Mouse (Mus musculus): ENCODE measurements at regions not wholly inside any gene's neighbourhood (a gene's known extent, or its start where the extent isn't known, plus 50 kb on each side); places are given as distances from the start of the nearest gene placed in this dataset.

DNA sequence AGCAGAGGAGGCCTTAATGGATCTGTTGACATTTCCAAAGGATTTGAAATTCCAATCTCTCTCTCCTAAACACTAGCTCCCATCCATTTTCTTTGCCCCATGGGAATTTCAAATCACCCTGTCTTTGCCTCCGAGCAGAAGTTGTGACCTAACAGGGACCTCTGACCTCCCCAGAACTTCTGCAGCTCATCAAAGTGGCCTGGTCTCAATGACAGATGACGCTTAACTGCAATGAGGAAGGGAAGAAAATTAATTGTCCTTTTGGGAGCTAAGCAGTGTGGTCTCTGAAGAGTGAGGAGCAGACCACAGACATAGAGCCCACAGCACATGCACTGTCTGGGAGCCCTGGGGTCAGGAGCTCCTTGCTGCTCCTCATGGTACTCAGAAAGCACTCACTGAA lies 155.3 kb downstream of the Tox3 start:
- intact Hi-C loops (cut with DNase I) = no loop called here
- no peak for DNase-seq

DNA sequence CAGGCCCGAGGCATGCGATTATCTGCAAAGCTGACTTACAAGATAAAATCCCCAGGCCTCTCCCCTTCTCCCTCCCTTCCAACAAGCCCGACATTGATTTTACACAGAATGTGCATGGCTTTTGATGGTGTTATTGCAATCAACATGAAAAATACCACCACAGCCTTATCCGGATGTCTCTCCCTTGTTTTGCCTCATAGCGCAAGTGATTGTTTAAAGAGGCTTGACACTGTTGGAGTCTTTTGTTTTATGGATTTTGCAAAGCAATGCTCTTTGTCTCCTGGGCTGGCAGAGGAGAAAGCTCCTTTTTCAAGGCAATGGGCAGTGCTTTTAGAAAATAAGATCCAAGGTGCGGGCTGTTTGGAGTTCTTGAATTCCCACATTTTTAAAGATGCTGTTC lies 165.3 kb downstream of the Tox3 start:
- intact Hi-C loops (cut with DNase I) = no loop called here
- no peak for DNase-seq

DNA sequence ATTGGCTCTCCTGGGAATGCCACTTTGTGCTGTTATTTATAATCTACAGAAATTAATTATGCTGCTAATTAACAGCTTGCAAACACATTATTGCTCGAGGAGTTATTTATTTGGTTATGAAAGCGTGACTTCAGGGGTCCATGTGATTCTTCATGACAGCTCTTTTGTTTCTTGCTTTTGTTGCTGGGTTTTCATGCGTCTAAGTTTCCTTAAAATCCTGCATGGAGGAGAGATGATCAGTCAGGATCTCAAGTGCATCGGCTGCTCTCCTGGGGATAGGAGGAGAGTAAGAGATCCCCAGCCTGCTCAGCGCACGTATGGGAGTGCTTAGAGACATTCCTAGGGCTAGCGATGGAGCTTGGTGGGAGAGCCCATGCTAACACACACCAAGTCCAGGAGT lies 171.4 kb downstream of the Tox3 start:
- intact Hi-C loops (cut with DNase I) = no loop called here
- no peak for DNase-seq

DNA sequence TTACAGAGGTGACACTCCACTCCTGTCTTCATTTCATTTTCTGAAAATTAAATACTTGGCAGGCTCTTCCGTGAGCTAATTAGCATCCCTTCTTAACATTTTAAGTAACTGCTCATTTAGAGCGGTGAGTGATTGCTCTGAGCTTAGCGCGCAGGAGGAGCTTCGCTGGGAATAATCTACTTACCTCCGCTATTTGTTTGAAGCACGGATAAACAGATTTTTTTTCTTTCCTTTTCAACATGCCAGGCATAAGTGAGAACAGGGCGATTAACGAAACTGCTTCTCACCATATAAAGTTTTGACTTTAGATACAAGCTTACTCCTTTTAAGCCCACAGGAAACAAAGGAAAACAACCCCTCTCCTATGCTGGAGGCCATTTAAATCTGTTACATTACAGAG lies 171.8 kb downstream of the Tox3 start:
- no peak for DNase-seq
- intact Hi-C loops (cut with DNase I) = no loop called here

DNA sequence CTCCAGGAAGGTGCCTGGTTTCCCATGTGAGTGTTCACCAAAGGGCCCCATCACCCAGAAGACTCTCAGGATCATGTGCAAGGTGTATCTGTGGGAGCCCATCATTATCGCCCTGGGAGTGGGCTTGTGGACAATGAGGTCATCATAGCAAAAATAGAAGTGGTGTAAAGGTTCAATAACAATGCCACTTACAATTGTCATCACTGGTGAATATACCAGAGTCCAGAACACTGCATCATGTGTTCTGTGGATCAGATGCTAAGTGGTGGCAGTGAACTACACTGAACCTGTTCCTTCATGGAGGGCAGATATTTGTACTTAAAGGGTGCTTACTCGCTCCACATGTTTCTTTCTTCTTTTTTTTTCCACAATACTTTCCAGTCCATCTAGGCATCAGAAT lies 181.5 kb downstream of the Tox3 start:
- intact Hi-C loops (cut with DNase I) = no loop called here
- no peak for DNase-seq

DNA sequence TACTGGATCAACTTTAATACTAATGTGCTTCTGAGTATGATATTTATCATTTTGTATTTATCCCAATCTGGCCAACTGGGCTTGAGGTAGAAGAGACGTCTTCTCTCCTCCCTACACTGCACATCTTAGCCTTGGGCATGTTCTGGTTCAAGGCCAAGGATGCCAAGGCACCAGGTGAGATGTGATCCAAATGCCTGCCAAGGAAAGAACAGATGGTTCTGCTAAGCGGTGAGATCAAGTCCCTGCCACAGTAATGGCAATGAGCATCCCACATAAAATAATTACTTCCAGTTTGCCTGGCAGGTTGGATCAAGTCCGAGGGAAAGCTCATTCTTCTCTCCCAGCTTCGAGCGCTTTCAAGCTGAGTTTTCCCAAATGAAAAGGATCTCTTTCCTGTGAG lies 196.7 kb downstream of the Tox3 start:
- intact Hi-C loops (cut with DNase I) = no loop called here
- no peak for DNase-seq

DNA sequence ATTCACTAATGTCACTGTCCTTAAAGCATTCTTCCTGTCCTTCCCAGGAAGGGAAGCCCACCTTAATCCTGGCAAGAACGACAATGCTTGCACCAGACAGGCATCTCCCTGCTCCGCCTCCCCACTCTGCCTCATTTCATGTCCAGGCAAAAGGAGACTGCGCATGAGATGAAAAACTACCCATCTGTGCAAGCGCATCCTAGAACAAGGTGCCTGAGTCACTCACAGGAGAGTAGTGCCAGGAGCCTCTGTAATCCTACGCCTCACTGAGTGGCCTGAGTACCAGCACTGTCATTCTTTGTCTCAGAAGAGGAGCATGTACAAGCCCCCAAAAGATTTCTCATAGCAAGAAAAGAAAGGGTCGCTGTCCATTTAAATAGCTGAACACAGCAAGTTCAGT lies 198.2 kb downstream of the Tox3 start:
- intact Hi-C loops (cut with DNase I) = no loop called here
- DNase-seq = no peak

DNA sequence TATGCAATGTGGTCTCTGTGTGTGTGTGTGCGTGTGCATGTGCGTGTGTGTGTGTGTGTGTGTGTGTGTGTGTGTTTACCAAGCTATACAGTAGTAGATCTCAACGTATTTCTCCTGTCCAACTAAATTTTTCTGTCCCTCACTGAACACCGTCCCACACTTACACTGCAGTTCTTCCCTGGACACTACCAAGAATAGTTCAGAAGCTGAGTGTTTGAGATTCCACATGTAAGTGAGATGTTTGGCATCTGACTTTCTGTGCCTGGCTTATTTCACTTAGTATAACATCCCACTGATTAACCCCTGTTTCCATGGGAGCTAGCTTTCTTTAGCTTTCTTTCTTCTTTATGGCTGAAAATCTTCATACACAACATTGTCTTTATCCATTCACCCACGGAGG lies 213.5 kb downstream of the Tox3 start:
- DNase-seq = peak; percentile 33 to 45
- intact Hi-C loops (cut with DNase I) = loop anchor here (5.0 kb wide), 1 partner anchor 122 kb away; no protein-coding TSS in a partner anchor

DNA sequence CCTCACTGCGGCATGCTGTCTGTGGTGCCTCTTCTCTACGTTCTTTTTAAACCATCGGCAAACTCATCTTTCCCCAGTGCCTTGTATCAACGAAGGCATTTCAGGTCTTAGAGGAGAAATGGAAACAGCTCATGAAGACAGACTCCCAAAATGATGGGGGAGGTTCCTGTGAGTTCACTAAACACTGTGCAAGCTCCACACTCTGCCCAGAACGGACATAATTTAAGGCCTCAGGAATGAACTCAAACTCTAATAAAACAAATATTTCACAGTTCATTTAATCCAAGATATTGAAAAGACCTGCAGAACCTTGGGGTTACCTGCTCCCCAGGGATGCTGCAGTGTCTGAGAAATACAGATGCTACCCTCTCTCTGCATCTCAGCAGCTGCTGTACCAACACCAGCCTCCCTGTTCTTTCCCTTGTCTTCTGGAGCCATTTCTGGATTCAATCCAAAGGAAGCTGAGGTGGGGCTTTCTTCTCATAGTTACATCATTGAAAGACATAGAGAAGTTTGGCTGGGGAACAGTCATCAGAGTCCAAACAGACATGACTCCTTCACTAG lies 217.4 kb downstream of the Tox3 start:
- intact Hi-C loops (cut with DNase I) = loop anchor here (5.0 kb wide), 1 partner anchor 118 kb away; no protein-coding TSS in a partner anchor
- DNase-seq = peak in 1 of 2 experiments; percentile 6

DNA sequence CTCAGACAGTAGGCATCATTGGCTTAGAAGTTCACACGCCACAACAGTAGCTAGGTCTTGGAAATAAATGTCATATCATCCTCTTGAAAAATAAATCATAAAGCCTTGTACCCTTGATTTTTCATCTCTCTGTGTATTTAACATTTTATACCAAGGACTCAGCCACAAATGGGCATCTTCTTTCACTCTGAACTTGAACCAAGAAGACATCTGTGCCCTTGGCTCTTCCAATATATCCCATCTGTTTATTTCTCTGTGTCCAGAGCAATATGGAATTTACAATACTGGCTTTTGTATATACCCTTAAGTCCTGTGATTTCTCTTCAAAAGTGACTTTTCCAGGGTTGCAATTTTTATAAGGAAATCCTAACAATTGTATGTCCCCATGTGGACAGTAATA lies 222.7 kb downstream of the Tox3 start:
- intact Hi-C loops (cut with DNase I) = no loop called here

DNA sequence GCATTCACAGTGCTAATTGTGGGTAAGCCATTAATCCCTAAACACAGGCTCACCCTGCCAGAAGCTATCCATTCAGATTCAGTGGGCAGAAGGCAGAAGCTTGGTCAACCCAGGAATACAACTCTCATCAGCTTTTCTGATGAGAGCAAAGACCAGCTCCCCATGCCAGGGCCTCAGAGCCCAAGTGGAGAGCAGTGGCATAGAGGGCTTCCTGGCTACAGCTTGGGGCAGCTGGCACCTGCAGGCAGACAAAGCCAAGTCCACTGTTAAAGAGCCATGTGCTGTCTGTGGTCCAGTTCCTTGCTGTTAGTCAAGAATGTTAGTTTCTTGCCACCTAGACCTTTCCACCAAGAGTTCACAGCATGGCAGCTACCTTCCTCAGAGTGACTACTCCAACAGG lies 225.0 kb downstream of the Tox3 start:
- intact Hi-C loops (cut with DNase I) = no loop called here
- no peak for DNase-seq

More for the DNA sequence above, 222.7 kb downstream of the Tox3 start:
- no peak for DNase-seq

DNA sequence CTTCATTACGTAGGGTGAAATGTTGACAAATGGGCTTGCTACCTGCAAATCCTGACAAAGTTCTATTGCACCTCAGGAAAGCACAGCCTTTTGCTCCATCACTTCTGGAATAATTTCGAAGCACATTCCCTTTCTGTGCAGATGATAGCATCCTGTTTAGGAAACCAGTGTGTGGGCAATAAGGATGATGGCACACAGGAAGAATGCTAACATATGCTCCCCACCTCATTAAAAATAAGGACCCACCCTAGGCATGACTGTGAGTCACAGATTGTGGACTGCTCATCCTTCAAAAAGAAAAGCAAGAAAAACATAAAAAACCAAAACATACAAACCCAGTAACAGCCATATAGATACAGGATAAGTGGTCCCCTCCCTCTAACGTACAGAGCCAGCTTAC lies 226.2 kb downstream of the Tox3 start:
- intact Hi-C loops (cut with DNase I) = no loop called here
- DNase-seq = no peak

DNA sequence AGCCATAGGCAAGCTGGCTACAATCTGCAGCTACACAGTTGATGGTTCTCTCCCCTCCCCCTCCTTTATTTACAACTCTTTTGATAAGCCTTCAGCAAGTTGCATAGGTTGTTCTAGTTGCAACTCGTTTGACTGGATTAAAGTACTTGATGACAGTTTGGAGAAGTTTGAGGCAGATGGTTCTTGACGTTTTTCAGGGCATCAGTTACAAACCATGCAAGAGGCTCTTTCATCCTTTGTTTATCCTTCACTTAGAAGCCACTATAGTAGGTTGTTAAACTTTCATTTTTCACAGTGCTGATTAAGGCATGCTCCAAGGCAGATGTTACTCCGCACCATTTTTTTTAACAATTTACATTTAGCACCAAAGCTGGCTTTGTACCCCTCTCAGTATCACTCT lies 227.1 kb downstream of the Tox3 start:
- DNase-seq = no peak
- intact Hi-C loops (cut with DNase I) = no loop called here

DNA sequence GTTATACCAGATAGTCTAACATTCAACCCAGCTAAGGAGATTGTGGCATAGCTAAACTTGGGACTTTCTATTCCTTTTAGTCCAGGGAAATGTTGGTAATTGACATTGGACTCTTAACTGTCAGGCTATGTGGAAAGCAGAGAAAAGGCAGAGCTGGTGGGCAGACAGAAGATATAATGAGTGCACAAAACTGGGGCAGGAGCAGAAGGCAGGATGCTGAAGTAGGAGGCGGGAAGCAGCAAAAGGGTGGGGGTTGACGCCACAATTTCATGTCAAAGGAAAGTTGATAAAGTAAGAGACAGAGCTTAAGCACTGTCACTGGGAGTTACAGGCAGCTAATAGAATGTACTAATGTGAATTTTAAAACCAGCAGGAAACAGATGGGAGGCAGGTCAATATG lies 232.7 kb downstream of the Tox3 start:
- intact Hi-C loops (cut with DNase I) = no loop called here
- no peak for DNase-seq

DNA sequence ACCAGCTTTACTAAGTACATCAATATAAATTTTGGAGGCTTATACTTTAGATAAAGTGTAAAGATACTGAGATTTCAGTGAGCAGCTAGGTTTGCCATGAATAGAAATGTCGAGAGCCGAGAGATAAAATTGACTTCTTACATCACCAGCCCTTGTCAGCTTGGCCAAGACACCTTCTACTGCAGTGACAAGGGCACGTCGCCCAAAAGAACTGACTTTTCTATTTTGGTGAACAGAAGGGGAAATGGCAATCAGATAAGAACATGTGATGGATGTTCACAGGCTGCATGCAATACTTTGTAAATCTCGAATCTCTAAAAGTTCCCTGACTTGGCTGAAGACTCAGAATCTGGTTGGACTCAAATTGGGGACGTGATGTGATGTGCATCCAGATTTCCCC lies 247.6 kb downstream of the Tox3 start:
- intact Hi-C loops (cut with DNase I) = no loop called here
- DNase-seq = peak; percentile 16 to 30

DNA sequence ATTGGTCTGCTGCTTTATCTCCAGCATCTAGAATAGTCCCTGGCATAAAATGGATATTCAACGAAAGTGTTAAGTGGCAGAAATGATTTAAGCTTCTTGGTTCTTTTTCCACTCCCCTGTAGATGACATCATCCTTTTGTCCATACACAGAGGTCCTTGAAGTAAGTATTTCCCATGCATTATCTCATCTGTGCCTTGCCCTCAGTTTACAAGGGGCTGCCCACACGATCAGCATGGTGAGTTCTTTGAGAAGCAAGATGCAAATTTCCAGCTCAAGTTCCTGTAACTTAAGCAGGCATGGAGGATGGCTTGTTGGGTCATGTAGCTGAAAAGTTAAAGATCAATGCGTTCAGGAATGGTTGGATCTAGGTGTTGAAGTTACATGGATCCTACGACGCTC lies 265.5 kb downstream of the Tox3 start:
- intact Hi-C loops (cut with DNase I) = no loop called here
- DNase-seq = no peak

DNA sequence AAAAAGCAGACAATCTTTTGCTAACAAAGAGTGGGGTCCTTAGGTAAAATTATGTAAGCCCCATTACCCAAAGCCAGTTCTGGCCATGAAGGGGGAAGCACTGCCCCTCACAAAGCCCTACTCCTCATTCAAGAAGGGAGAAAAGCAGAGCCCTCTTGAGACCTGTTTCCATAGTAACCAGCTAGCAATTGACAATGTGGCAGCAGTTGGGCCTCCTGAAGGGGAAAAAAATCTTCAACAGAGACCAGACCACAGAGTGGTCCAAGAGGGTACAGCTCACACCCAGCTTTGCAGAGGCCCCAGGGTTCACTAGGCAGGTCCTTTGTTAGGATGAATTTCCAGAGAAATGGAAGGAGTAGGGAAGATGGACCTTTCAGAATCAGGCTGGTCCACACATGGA lies 271.8 kb downstream of the Tox3 start:
- intact Hi-C loops (cut with DNase I) = no loop called here
- DNase-seq = no peak

DNA sequence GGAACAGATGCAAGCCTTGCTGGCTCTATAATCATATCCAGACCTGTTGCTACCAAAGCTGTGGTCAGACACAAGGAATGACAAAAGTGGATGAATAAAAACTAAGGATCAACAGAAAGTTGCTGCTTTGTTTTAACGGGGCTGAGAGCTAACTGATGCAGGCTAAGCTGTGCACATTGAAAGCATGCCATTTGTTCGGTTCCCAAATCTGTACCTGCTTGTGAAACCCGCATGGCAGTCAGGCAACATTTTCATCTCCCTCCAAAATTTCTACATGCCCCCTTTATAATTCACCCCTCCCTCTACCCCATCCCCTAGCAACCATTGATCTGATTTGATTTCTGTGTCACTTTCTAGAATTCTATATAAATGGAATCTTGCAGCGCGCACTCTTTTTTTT lies 272.3 kb downstream of the Tox3 start:
- no peak for DNase-seq

DNA sequence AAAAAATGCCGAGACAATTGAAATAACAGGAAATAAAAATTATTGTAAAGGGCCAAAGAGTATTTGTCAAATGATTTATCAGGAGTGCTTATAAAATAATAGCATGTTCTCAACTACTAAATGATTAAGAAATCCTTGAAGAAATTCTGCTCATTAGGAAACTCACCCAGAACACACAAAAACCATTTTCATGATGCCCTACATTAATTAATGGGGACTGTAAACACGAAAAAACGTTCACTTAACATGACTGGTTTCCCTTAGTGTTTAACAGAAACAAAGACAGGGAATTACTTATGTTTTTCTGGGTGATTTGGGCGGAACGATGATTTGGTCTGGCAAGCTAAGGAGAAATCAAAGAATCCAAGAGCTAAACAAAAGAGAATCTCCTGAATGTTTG lies 278.1 kb downstream of the Tox3 start:
- DNase-seq = no peak

More for the DNA sequence above, 272.3 kb downstream of the Tox3 start:
- intact Hi-C loops (cut with DNase I) = no loop called here

DNA sequence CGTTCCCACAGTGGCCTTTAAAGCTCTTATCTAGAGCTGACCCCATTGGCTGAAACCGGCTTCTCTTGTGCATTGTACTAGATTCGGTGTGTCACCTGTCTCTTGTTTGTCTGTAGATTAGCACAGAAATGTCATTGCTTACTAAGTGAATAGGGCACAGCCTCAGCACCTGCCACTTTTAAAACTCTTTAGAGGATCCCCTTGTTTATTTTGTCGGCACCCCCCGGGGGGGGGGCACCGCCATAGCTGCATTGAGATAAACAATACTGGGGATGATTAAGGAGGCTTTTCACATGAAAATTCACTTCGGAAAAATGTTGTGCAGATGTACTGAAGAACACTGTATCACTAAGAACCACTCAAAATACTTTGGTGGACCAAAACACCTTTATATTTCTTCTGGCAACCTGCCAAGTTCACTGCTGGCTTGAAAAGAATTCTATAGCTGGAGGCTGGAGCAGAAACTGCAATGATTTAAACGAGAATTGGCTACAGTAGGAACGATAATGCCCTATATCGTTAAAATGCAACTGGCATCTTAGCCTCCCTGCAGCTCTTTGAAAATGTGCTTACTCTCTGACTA lies 278.6 kb downstream of the Tox3 start:
- intact Hi-C loops (cut with DNase I) = no loop called here
- DNase-seq = peak in 1 of 2 experiments; percentile 18

More for the DNA sequence above, 278.1 kb downstream of the Tox3 start:
- intact Hi-C loops (cut with DNase I) = no loop called here

DNA sequence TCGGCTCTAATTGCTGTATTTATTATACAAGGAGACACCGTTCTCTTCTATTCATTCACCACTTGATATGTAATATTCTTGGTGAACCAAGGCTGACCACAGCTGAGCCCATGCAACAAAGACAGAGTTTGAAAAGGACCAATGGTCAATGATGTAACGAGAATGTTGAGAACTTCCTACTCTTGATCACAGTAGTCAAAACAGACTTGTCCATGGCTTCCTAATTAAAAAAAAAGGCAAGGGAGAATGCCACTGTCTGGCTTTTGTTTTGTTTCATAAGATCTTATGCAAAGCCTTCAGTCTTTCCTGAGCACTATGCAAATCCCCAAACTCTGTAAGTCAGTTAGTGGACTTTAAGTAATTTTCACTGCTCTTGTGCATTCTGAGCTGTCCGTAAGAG lies 279.7 kb downstream of the Tox3 start:
- intact Hi-C loops (cut with DNase I) = no loop called here
- DNase-seq = no peak

DNA sequence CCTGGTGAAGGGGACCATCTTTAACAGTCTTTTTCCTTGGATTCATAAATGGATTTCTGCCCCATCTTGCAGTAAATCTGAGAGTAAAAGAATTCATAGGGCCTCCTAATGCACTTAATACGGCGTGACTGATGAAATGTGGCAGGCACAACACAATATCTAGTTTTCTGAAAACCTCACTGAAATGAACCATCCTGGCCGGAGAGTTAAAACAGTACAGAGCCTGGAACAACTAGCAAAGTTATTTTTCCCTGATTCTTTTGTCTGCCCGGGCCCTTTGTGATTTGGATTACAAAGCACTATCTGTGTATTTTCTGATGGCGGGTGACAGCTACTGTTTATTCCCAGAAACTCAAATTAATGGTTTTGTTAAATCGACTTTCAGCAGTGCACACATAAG lies 283.8 kb downstream of the Tox3 start:
- no peak for DNase-seq
- intact Hi-C loops (cut with DNase I) = no loop called here

DNA sequence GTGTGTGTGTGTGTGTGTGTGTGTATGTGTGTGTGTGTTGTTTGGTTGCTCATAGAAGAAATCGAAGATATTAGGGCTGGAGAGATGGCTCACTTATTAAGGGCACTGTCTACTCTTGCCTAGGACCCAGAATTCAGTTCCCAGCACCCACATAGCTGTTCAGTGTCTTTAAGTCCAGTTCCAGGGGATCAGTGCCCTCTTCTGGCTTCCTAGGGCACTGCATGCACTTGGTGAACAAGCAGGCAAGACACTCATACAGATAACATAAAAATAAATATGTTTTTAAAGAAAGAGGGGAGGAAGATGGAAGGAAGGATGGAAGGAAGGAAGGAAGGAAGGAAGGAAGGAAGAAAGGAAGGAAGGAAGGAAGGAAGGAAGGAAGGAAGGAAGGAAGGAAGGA lies 284.9 kb downstream of the Tox3 start:
- no peak for DNase-seq
- intact Hi-C loops (cut with DNase I) = no loop called here
